Mouse (Mus musculus) small intestine, adult 2 months (tissue): ENCODE data around the gene Pgc.

ENCODE experiments used
- CTCF ChIP-seq: fragments of 200-500 bp; IDR thresholded peaks from 2 replicates; pipeline ENCODE4 v1.5.1; 2012; ENCODE audit warnings: low read depth, mild to moderate bottlenecking, control low read depth, inconsistent platforms, low read length, moderate library complexity, mixed read lengths; ENCODE audit not compliant: insufficient replicate concordance, insufficient read length; ENCODE audit errors: extremely low read depth
- POLR2A ChIP-seq: fragments of 200-500 bp; IDR thresholded peaks from 2 replicates; pipeline ENCODE4 v1.6.1; 2012; ENCODE audit warnings: low read depth, mild to moderate bottlenecking, control low read depth, inconsistent platforms, low read length, moderate library complexity

DNA sequence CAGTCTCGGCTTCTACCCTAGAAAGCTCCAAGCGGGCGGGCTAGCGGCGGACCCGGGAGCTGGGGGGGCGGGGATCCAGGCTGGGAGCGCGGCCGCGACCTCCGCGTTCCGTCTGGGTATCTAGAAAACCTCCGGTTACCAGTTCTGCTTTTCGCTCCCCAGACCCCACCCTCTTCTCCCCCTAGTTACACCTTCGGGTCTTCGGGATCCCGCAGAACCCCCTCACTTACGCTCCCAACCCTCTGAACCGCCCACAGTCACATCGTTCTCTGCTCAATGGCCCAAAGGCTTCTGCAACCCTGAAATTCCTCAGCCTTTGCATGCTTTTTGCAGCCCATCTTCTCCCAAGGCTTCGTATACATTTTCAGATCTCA is 31.3 kb upstream of the Pgc start:
- TF ChIP-seq CTCF (no peak), POLR2A (no peak)
